Mouse (Mus musculus) frontal cortex, postnatal 14 days (tissue): ENCODE results near the gene H2-T22.
"Not testable (repeated sequence)": the region's sequence is repeated elsewhere in the genome, so short reads cannot be mapped to it uniquely, and the experiment has no call there.

Experiments
- DNase-seq, 2 experiments: peaks; one replicate each; pipeline ENCODE4 v3.0.0; 2022; ENCODE audit warnings: low spot score in 2 of 2

H2-T22 gene

GRCm38 (mm10) chr17:36042610-36043169 lies at the start of gene H2-T22, which contains the start of gene Gm6034:
TSS of gene H2-T22 (minus strand) at chr17:36042747.
TSS of gene Gm6034 (plus strand) at chr17:36042961.
- peak; percentile 35 to 46 for DNase-seq

- not testable (repeated sequence) for DNase-seq
These were observed 49.4 kb upstream of the H2-T22 start for GRCm38 (mm10) chr17:36091933-36092332.

- DNase-seq: not testable (repeated sequence)
These were observed 43.4 kb upstream of the H2-T22 start for GRCm38 (mm10) chr17:36085976-36086375.

GRCm38 (mm10) chr17:36083870-36084451 lies 41.4 kb upstream of the H2-T22 start:
- no peak for DNase-seq

- DNase-seq: no peak
These were observed 40.8 kb upstream of the H2-T22 start for GRCm38 (mm10) chr17:36083266-36083869.

- not testable (repeated sequence) for DNase-seq
These were observed 40.1 kb upstream of the H2-T22 start for GRCm38 (mm10) chr17:36082519-36083232.

GRCm38 (mm10) chr17:36081901-36082300 lies 39.4 kb upstream of the H2-T22 start:
- DNase-seq: not testable (repeated sequence)

GRCm38 (mm10) chr17:36060829-36061228 lies 18.3 kb upstream of the H2-T22 start:
- DNase-seq: peak; percentile 48 to 81

GRCm38 (mm10) chr17:36058362-36058761 lies 15.8 kb upstream of the H2-T22 start, which contains the start of gene Gm11127:
TSS of gene Gm11127 (minus strand) at chr17:36058371.
- not testable (repeated sequence) for DNase-seq

GRCm38 (mm10) chr17:36057927-36058326 lies 15.4 kb upstream of the H2-T22 start:
- DNase-seq: not testable (repeated sequence)

GRCm38 (mm10) chr17:36043286-36043685 lies 739 bp upstream of the H2-T22 start:
- DNase-seq: no peak

- DNase-seq: not testable (repeated sequence)
These were observed 492 bp downstream of the H2-T22 start for GRCm38 (mm10) chr17:36042055-36042454.

- not testable (repeated sequence) for DNase-seq
These were observed 1.9 kb downstream of the H2-T22 start for GRCm38 (mm10) chr17:36040604-36041003.

GRCm38 (mm10) chr17:36036126-36036525 lies 6.4 kb downstream of the H2-T22 start:
- not testable (repeated sequence) for DNase-seq

GRCm38 (mm10) chr17:36035010-36035638 lies 7.4 kb downstream of the H2-T22 start:
- DNase-seq: peak in 1 of 2 experiments; percentile 46

GRCm38 (mm10) chr17:36034524-36034923 lies 8.0 kb downstream of the H2-T22 start:
- DNase-seq: not testable (repeated sequence)

GRCm38 (mm10) chr17:36032351-36032875 lies 10.1 kb downstream of the H2-T22 start, which contains the start of gene H2-T23:
TSS of gene H2-T23 (minus strand) at chr17:36032855.
- not testable (repeated sequence) for DNase-seq

- peak in 1 of 2 experiments; percentile 38 for DNase-seq
These were observed 10.8 kb downstream of the H2-T22 start for GRCm38 (mm10) chr17:36031583-36032331.

GRCm38 (mm10) chr17:36030703-36031582 lies 11.6 kb downstream of the H2-T22 start:
- DNase-seq: not testable (repeated sequence)
